Mouse (Mus musculus) lung, postnatal 0 days (tissue): ENCODE results near the gene Nt5e. TPM values are rescaled to one million over a fixed set of nuclear protein-coding genes. Genes with fewer than 3 reads are reported as not detected.

Experiments
- ATAC-seq: fragments of 200-750 bp; cut with Nextera tagmentation; 2 replicates; pipeline ENCODE4 v1.8.0; 2017; ENCODE audit warnings: moderate library complexity
- DNase-seq: peaks from one replicate; pipeline ENCODE4 v3.0.0-alpha.2; 2016; ENCODE audit warnings: low spot score
- H3K27ac ChIP-seq: fragments of 300-500 bp; sonication (generic); 2 replicates; pipeline ENCODE4 v1.5.1; 2014; ENCODE audit warnings: antibody characterized with exemption, mild to moderate bottlenecking, low read length, mixed read lengths
- H3K27me3 ChIP-seq: fragments of 300-500 bp; sonication (generic); replicated peaks from 2 replicates; pipeline ENCODE4 v1.6.1; 2014; ENCODE audit warnings: low read length, mixed read lengths; ENCODE audit not compliant: insufficient read depth
- H3K36me3 ChIP-seq: fragments of 300-500 bp; sonication (generic); 2 replicates; pipeline ENCODE4 v1.6.1; 2014; ENCODE audit warnings: low read length, mixed read lengths; ENCODE audit not compliant: insufficient read depth
- H3K4me1 ChIP-seq: fragments of 300-500 bp; sonication (generic); 2 replicates; pipeline ENCODE4 v1.6.1; 2014; ENCODE audit warnings: antibody characterized with exemption, low read depth, low read length, mixed read lengths; ENCODE audit not compliant: insufficient read depth
- H3K4me2 ChIP-seq: fragments of 300-500 bp; sonication (generic); replicated peaks from 2 replicates; pipeline ENCODE4 v1.6.1; 2014; ENCODE audit warnings: low read depth, mild to moderate bottlenecking, low read length, moderate library complexity, mixed read lengths
- H3K4me3 ChIP-seq: fragments of 300-500 bp; sonication (generic); 2 replicates; pipeline ENCODE4 v1.5.1; 2014; ENCODE audit warnings: low read depth, low read length
- H3K9ac ChIP-seq: fragments of 300-500 bp; sonication (generic); replicated peaks from 2 replicates; pipeline ENCODE4 v1.6.1; 2014; ENCODE audit warnings: low read depth, mild to moderate bottlenecking
- H3K9me3 ChIP-seq: fragments of 300-500 bp; sonication (generic); 2 replicates; pipeline ENCODE4 v1.6.1; 2016; ENCODE audit warnings: low read length, mixed read lengths
- CTCF ChIP-seq: IDR thresholded peaks from 2 replicates; pipeline ENCODE4 v1.5.1; 2016; ENCODE audit warnings: antibody characterized with exemption, mild to moderate bottlenecking
- EP300 ChIP-seq: IDR thresholded peaks from 2 replicates; pipeline ENCODE4 v1.6.1; 2016; ENCODE audit warnings: antibody characterized with exemption, mild to moderate bottlenecking, control low read depth
- WGBS: fragments of 180-500 bp; shearing (Covaris S2); extraction: QIAGEN DNeasy Blood & Tissue Kit; methylation state at CpG from one replicate; pipeline ENCODE4 v1.1.7; 2014; 5-methylcytosine and 5-hydroxymethylcytosine counted together
- polyA plus RNA-seq: library from polyadenylated mRNA; unstranded; fragments of >200 nt; fragmentation: Nextera tagmentation; extraction: Ambion mirVana; gene quantifications from 2 replicates; pipeline ENCODE4 v1.2.1, GENCODE M21; 2015

Nt5e gene
- polyA plus RNA-seq, 1 experiment from 2014 or later: 5.8 TPM

DNA sequence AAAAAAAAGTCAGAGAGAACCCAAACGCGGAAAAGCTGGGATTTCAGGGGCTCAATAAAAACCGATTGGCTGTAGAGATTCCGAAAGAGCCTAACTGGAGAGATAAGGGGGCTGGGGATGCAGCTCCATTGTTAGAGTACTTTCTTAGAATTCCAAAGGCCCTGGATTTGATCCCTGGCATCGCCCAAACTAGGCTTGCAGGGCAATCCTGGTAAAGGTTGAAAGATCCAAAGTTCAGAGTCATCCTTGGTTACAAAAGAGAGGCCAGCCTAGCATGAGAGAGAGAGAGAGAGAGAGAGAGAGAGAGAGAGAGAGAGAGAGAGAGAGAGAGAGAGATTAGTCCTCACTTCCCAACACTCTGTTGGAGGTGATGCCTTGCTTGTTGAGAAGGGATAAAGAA is 1.7 kb downstream of the Nt5e start:
- H3K36me3 ChIP-seq: no peaks in the 10 kb centered on the region
- 45% methylated on average over 5 of the region's 5 CpGs for WGBS
- H3K27me3 ChIP-seq: no peaks in the 10 kb centered on the region
- DNase-seq: no peak
- H3K9me3 ChIP-seq: no peaks in the 10 kb centered on the region
- ATAC-seq: no peak
- H3K4me3 ChIP-seq: no peak overlapping the region
- H3K9ac ChIP-seq: no peak overlapping the region
- H3K4me2 ChIP-seq: peak overlapping the region; percentile 22; the same call in 1 of the 2 replicates
- TF ChIP-seq EP300: no peak
- no peak for TF ChIP-seq CTCF
- H3K27ac ChIP-seq: no peak overlapping the region
- H3K4me1 ChIP-seq: 0 out of 2 replicates have a peak, but pooled peaks cover 4% of the 10 kb centered on the region

DNA sequence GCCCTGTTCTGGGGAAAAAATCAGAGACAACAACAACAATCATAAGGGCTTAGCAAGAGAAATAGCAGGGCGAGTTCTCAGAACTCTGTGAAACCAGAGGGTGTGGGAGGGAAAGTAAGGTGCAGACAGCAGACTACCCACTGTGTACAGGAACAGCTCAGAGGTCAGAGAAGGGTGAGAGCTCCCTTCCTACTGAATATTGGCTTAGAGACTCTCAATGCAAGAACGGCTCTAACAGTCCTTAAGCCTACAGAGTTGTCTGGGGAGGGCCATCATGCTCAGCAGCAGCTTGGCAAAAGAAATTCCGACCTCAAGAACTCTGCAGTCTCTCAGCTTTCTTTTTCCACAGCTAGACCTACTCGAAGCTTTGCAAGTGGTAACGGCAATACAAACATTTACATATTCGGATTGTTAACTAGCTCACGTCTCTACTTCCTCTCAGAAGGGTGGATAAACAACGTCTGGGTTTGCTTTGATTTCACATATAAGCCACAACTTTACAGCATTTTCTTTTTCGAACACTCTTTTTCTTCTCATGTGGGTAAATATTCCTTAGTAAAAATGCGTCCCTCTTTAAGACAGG is 2.3 kb downstream of the Nt5e start:
- Histone ChIP-seq H3K36me3 (no peaks in the 10 kb centered on the region), H3K27me3 (no peaks in the 10 kb centered on the region), H3K4me1 (0 out of 2 replicates have a peak, but pooled peaks cover 4% of the 10 kb centered on the region), H3K27ac (no peak overlapping the region; the same call in 1 of the 2 replicates), H3K9ac (no peak overlapping the region), H3K4me3 (no peak overlapping the region), H3K9me3 (no peaks in the 10 kb centered on the region), H3K4me2 (peak overlapping the region; percentile 22; the same call in 1 of the 2 replicates)
- TF ChIP-seq EP300: no peak
- TF ChIP-seq CTCF: no peak
- ATAC-seq: no peak
- WGBS: 24% methylated on average over 10 of the region's 10 CpGs
- DNase-seq: peak; percentile 15

DNA sequence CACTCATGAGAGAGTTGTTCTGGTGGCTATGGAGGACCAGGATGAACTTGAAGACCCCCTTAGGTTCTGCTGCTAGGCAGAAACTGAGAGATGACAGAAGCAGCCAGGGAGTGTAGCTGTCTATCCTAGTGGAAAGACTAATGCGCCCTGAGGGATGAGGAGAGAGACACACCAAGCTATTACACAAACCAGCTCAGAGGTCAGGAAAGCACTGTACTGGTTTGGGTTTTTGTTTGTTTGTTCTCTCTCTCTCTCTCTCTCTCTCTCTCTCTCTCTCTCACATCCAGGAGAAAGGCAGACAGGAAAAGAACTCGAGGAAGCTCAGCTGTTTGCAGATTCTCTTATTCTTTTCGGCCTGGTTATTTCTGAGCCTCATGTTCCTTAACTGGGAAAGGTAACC is 3.3 kb downstream of the Nt5e start:
- H3K4me2 ChIP-seq: no peak overlapping the region
- H3K9ac ChIP-seq: no peak overlapping the region
- no peaks in the 10 kb centered on the region for H3K9me3 ChIP-seq
- no peaks in the 10 kb centered on the region for H3K36me3 ChIP-seq
- WGBS: 50% methylated on average over 3 of the region's 3 CpGs
- H3K27me3 ChIP-seq: no peaks in the 10 kb centered on the region
- TF ChIP-seq EP300: no peak
- TF ChIP-seq CTCF: no peak
- DNase-seq: no peak
- H3K4me1 ChIP-seq: 0 out of 2 replicates have a peak, but pooled peaks cover 4% of the 10 kb centered on the region
- no peak for ATAC-seq
- H3K27ac ChIP-seq: no peak overlapping the region
- no peak overlapping the region for H3K4me3 ChIP-seq

DNA sequence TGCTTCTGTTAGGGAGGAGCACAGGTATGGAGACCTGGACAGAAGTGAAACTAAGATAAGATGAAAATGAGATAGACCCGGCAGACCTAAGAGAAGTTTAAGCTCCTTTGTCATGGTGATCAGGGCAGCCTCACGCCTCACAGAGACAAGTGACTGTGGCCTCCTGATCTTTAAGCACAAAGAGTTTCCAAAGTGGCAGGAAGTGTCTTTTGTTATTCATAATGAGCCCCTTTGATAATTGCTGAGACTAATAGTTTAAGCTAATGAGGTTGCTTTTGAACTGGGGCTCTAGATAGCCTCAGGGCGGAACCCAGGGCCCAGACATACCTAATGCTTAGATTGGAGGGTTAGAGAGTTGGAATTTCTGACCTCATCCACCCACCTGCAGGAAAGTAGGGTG is 5.5 kb downstream of the Nt5e start:
- H3K4me1 ChIP-seq: 0 out of 2 replicates have a peak, but pooled peaks cover 4% of the 10 kb centered on the region
- WGBS: 52% methylated on average over 3 of the region's 3 CpGs

DNA sequence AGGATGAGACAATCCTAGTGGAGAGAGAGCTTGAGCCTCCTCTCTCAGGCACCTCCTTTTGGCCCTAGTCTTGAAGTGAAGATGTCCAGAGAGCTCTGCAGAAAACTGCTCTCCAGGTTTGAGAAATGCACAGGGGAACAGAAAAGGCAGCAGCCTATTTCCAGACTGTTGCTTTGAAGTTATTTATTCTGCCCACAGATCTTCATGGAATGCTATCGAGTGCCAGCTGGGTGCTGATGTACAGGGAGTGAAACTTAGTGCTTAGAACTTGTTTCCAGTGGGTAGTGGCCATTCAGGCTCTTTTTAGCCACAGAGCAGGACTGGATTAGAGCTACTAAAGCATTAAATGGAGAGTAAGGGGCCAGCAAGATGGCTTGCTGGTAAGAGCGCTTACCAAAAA is 8.8 kb downstream of the Nt5e start:
- no peaks in the 10 kb centered on the region for H3K27me3 ChIP-seq
- no peaks in the 10 kb centered on the region for H3K9me3 ChIP-seq
- H3K9ac ChIP-seq: no peak overlapping the region
- H3K4me3 ChIP-seq: no peak overlapping the region
- WGBS: 58% methylated on average over 1 of the region's 2 CpGs
- TF ChIP-seq EP300: no peak
- no peak for TF ChIP-seq CTCF
- no peaks in the 10 kb centered on the region for H3K4me1 ChIP-seq
- no peak overlapping the region for H3K4me2 ChIP-seq
- H3K36me3 ChIP-seq: no peaks in the 10 kb centered on the region
- ATAC-seq (no peak), DNase-seq (no peak)
- H3K27ac ChIP-seq: no peak overlapping the region

More for the DNA sequence above, 5.5 kb downstream of the Nt5e start:
- Histone ChIP-seq H3K4me3 (no peak overlapping the region), H3K9ac (no peak overlapping the region), H3K36me3 (no peaks in the 10 kb centered on the region), H3K27me3 (no peaks in the 10 kb centered on the region), H3K27ac (no peak overlapping the region), H3K4me2 (no peak overlapping the region), H3K9me3 (no peaks in the 10 kb centered on the region)
- TF ChIP-seq EP300 (no peak), CTCF (no peak)
- ATAC-seq: no peak
- no peak for DNase-seq

DNA sequence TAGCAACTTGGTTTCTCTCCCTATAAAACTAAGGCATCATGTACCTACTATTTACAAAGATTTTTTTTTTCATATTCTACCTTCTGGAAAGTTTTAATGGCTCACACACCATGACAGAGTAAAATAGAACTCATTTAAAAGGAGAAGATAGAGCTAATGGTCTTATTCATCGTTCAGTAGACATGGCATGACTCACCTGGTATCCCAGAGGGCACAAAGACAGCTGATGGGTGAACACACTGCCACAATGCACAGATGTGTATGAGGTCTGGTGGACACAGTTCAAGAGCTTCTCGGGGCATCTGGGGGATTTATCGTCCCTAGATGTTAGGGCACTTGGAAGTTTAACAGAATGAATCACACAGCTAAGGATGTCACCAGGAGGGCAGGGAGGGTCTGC is 13.8 kb downstream of the Nt5e start:
- 74% methylated on average over 3 of the region's 3 CpGs for whole genome bisulfite sequencing
- H3K4me2 ChIP-seq: no peak overlapping the region

More for the DNA sequence above, 13.8 kb downstream of the Nt5e start:
- Histone ChIP-seq H3K9me3 (no peaks in the 10 kb centered on the region), H3K27me3 (no peaks in the 10 kb centered on the region), H3K4me1 (no peaks in the 10 kb centered on the region), H3K4me3 (no peak overlapping the region), H3K36me3 (no peaks in the 10 kb centered on the region), H3K27ac (no peak overlapping the region), H3K9ac (no peak overlapping the region)
- DNase-seq (no peak), ATAC-seq (no peak)
- TF ChIP-seq CTCF: no peak
- no peak for TF ChIP-seq EP300
